Mouse (Mus musculus): ENCODE data around the gene Ddx50.
"Not testable (repeated sequence)": the region's sequence is repeated elsewhere in the genome, so short reads cannot be mapped to it uniquely, and the experiment has no call there.

Gene Ddx50

DNA sequence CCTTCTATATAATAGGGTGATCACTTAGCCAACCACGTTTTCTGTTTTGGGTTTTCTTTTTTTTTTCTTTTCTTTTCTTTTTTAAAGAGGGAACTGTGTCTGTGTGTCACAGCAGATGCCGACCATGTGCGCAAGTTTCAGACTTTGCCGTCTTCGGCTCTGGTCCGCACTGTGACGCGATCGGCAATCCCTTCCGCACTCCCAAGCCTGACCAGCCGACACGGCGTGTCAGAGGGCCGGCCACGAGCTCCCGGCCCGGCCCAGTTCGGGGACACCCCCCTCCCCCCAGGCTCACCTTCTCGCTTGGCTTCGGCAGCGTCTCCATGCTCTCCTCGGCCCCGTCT is 49.2 kb downstream of the Ddx50 start:
- in situ Hi-C loops (cut with MboI; ENCODE audit: low sequenced_read_pairs) = no loop called here

DNA sequence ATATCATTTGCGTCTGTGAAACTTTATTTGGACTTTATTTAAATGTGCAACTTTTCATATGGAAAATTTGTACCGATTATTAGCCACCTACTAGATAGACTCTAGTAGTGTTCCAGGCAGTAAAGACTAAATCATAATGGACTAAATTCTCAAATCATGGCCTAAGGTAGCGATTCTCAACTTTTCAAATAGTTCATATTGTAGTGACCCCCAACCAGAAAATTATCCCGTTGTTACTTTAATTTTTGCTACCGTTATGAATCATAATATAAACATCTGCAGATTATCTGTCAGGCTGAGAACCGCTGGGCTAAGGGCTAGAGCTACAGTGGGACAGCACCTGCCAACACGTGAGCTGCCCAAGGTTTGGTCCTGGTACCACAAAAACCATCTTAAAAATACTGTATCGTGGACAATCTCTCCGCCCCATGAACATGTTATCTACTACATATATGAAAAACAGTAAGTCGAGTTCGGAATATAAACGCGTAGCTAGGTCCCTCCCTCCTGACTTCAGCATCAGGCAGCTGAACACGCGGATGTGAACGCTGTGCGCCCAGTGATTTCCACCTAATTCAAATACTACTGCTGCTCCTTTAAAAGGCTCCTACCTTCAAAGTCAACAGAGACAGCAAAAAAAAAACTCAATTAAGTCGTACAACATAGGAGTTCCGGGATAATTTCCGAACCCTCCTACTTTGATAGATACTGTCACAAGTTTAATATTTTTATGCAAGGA is 49.8 kb downstream of the Ddx50 start:
- in situ Hi-C loops (cut with MboI; ENCODE audit: low sequenced_read_pairs) = no loop called here

GRCm38 (mm10) chr10:62600056-62600455 is 51.0 kb downstream of the Ddx50 start:
- in situ Hi-C loops (cut with MboI; ENCODE audit: low sequenced_read_pairs) = no loop called here

- in situ Hi-C loops (cut with MboI; ENCODE audit: low sequenced_read_pairs) = not testable (repeated sequence)
These were observed 51.7 kb downstream of the Ddx50 start for GRCm38 (mm10) chr10:62599311-62599710.

- in situ Hi-C loops (cut with MboI; ENCODE audit: low sequenced_read_pairs) = no loop called here
These were observed 58.5 kb downstream of the Ddx50 start for GRCm38 (mm10) chr10:62592496-62592895.

DNA sequence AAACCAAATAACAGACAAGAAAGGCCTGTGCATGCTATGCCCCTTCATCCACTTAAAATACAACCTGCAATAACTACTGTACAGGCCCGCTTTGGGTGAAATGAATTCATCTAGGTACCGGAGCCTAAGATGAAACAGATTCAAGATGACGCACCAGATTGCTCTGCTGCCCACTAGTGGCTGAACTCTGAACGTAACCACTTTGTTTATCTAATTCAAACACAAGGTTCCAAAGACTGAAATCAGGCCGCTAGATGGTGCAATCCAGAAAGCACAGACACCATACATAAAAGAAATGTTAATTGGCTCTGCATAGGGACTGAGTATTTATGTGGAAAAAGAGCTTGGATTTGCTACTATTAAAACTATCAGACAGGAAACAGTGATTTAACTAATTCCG is 60.8 kb downstream of the Ddx50 start:
- in situ Hi-C loops (cut with MboI; ENCODE audit: low sequenced_read_pairs) = no loop called here

DNA sequence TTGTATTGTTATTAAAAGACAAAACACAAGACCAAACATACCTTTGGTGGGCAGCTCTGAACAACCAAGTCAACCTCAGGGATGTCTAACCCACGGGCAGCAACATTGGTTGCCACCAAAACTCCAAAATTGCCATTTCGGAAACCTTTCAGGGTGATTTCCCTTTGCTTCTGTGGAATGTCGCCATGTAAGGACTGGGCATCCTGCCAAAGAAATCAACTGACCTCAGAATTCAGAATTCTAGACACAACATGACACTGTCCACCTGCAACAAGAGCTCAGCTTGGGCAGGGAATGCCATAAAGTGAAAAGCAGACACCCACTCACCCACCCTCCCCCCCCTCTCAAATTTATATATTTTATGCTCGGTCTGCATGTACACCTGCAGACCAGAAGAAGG is 62.4 kb downstream of the Ddx50 start:
- in situ Hi-C loops (cut with MboI; ENCODE audit: low sequenced_read_pairs) = no loop called here

GRCm38 (mm10) chr10:62583245-62583644 is 67.8 kb downstream of the Ddx50 start:
- in situ Hi-C loops (cut with MboI; ENCODE audit: low sequenced_read_pairs) = no loop called here

DNA sequence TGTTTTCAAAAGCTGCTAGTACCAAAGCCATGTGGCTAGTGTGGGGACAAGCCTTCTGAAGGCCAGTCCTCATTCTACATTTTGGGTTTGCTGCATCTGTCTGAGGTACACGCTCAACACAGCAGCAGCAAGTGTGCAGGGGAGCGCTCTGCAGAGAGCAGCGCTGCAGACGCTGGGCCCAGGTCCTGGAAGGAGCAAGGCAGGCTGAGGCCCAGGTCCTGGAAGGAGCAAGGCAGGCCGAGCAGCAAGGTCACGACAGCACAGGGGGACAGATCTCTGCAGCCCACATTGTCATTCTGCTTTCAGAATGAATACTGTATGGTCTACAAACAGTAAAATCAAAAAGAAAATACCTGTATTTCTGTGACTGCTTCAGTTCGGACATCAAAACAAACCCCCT is 68.3 kb downstream of the Ddx50 start:
- in situ Hi-C loops (cut with MboI; ENCODE audit: low sequenced_read_pairs) = no loop called here

GRCm38 (mm10) chr10:62582263-62582662 is 68.8 kb downstream of the Ddx50 start:
- in situ Hi-C loops (cut with MboI; ENCODE audit: low sequenced_read_pairs) = no loop called here

GRCm38 (mm10) chr10:62579129-62579528 is 71.9 kb downstream of the Ddx50 start:
- in situ Hi-C loops (cut with MboI; ENCODE audit: low sequenced_read_pairs) = not testable (repeated sequence)

DNA sequence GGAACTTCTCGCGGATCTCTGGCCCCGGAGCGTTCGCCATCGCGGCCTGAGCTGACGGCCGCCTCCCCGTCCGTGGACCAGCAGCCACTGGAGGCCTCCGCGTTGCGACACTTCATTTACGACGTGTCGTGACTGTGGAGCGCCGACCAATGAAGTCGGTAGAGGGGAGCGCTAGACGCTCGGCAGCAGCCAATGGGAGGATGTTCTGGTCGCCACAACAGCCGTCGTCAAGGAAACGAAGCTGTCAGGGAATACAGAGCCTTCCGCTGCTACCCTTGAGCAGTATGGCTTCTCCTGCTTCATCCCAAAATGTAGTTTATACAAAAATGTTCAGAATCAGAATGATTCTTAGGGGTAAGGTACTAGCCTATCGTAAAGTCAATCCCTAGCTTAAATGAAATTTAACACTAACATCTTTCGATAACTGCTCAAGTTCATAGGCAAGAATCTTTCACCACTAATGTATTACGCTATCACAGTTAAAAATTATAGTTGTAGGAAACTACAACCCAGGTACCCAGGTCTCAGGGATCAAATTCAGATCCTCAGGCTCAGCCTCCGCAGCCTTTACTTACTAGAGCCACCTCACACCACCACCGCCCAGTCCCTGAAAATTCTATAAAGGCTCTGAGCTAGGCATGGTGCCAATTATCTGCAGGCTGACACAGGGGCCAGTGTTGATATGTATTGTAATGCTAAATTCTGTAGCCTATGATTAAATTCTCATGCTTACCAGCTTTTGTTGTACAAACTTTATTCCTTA is 72.5 kb downstream of the Ddx50 start, which contains the start of gene Kif1bp:
Gene Kif1bp (minus strand): TSS at position 120 of the 763 bp plus-strand sequence.
- in situ Hi-C loops (cut with MboI; ENCODE audit: low sequenced_read_pairs) = no loop called here

- in situ Hi-C loops (cut with MboI; ENCODE audit: low sequenced_read_pairs) = no loop called here
These were observed 73.2 kb downstream of the Ddx50 start for GRCm38 (mm10) chr10:62577673-62578337.

DNA sequence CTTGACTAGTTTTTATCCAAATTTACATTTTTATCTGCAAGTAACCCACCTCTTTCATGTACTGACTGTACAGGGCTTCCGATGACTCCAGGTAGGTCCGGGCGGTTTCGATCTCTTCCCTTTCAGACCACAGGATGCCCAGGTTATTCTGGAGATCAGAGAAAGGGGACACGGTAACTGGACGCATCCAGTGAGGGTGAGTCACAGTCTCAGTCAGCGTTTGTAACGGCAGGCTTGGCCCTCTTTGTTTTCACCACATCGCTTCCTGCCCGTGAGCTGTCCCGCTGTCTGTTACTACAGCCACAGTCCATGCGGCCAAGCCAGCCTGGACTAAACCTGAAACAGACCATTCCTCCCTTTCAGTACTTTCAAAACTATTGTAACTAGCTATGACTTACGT is 76.0 kb downstream of the Ddx50 start:
- in situ Hi-C loops (cut with MboI; ENCODE audit: low sequenced_read_pairs) = no loop called here

DNA sequence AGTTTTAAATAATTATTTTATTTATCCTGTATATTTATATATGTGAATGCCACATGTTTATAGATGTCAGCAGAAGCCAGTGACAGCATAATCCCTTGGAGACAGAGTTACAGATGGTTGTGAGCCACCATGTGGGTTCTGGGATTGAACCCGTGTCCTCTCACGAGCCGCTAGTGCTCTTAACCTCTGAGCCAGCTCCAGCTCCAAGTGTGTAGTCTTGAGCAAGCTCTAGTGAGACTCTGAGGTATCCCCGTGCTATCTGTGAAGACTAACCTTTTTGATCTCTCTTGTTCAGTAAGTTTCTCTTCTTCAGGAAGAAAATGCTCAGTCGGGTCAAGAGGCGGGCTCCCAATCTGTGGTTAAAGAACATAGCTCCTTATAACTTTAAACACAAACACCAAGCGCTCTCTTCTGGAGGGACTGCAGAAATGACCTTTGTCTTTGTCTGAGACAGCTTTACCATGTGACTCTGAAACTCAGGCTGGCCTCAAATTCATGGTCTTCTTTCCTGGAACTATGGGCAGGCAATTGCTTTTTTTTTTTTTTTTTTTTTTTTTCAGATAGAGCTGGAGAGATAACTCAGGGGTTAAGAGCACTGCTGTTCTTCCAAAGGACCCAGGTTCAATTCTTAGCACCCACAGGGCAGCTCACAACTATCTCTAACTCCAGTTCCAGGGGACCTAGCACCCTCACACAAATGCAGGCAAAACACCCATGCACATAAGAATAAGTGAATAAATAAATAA is 80.7 kb downstream of the Ddx50 start:
- in situ Hi-C loops (cut with MboI; ENCODE audit: low sequenced_read_pairs) = no loop called here

GRCm38 (mm10) chr10:62568861-62569260 is 82.2 kb downstream of the Ddx50 start:
- in situ Hi-C loops (cut with MboI; ENCODE audit: low sequenced_read_pairs) = no loop called here

Measured in CH12F3 (cell line).